Mouse (Mus musculus): ENCODE measurements around the gene Gm49352.
"Not testable (repeated sequence)": the region's sequence is repeated elsewhere in the genome, so short reads cannot be mapped to it uniquely, and the experiment has no call there.

The Gm49352 gene

GRCm38 (mm10) chr13:61568074-61568473, at the start of gene Gm49352:
Gene Gm49352, minus strand, starts transcription at chr13:61568174.
- not testable (repeated sequence) for DNase-seq (ENCODE audit: low spot score)

GRCm38 (mm10) chr13:61570027-61570426, 2.1 kb upstream of the Gm49352 start, which contains the start of gene Cts3:
Gene Cts3, minus strand, starts transcription at chr13:61570127.
- no peak for DNase-seq (ENCODE audit: low spot score)

GRCm38 (mm10) chr13:61541631-61542030, 26.3 kb downstream of the Gm49352 start, which contains the start of gene Ctsm:
Gene Ctsm, minus strand, starts transcription at chr13:61541839.
- DNase-seq (ENCODE audit: low spot score) = no peak
